ENCODE assay signal across 17 mouse cellular contexts in genomic region chr17:86489827-86490226, GRCm38 (mm10). TPM values are rescaled to one million over a fixed set of nuclear protein-coding genes. Genes with fewer than 3 reads are reported as not detected.
"Had no signal": no experiment of that assay in that cellular context is flagged by ENCODE, and none has a peak within 500 bp of the region (broad histone marks: within the 10 kb centered on the region; RNA-seq: fewer than 3 reads in every experiment).

No protein-coding gene starts in this region.

- DNase-seq: retina, postnatal 1 day; right cerebral cortex, adult 18-20 months; right cerebral cortex, postnatal 14 days; right cerebral cortex, postnatal 25 days; right cerebral cortex, postnatal 4 days; spleen, adult 18-20 months; thymus, adult 18-20 months; thymus, adult 2 months; thymus, postnatal 14 days; thymus, postnatal 25 days; thymus, postnatal 36 days; thymus, postnatal 4 days had no signal

- H3K4me1 ChIP-seq: neural tube, embryonic 13.5 days; neural tube, embryonic 15.5 days had no signal

- H3K27ac ChIP-seq: neural tube, embryonic 13.5 days; neural tube, embryonic 15.5 days; stomach, embryonic 15.5 days; stomach, postnatal 0 days had no signal

- H3K36me3 ChIP-seq: neural tube, embryonic 13.5 days; stomach, embryonic 15.5 days had no signal

- H3K9ac ChIP-seq: neural tube, embryonic 13.5 days; neural tube, embryonic 15.5 days; stomach, embryonic 15.5 days had no signal

- H3K9me3 ChIP-seq: neural tube, embryonic 13.5 days; neural tube, embryonic 15.5 days; stomach, embryonic 15.5 days had no signal

- H3K4me3 ChIP-seq: neural tube, embryonic 13.5 days; neural tube, embryonic 15.5 days; stomach, embryonic 15.5 days had no signal

- H3K27me3 ChIP-seq: neural tube, embryonic 13.5 days; neural tube, embryonic 15.5 days; stomach, embryonic 15.5 days had no signal

RNA-seq across cellular contexts. Expression of gene Gm10309, which starts 15.2 kb away (rescaled TPM):
- total RNA-seq: neutrophil, adult 5-6 weeks had no signal
- polyA plus RNA-seq: thymus, adult 2 months had no signal
